Mouse (Mus musculus) stomach, embryonic 15.5 days (tissue): ENCODE measurements around the gene Lmntd2. TPM values are rescaled to one million over a fixed set of nuclear protein-coding genes. Genes with fewer than 3 reads are reported as not detected.

ENCODE experiments used
- ATAC-seq: fragments of 200-750 bp; cut with Nextera tagmentation; 2 replicates; pipeline ENCODE4 v1.8.0; 2017; ENCODE audit warnings: low read depth, moderate number of reproducible peaks, moderate TSS enrichment; ENCODE audit not compliant: insufficient read depth, low FRiP score
- H3K27ac ChIP-seq: fragments of 300-500 bp; sonication (generic); 2 replicates; pipeline ENCODE4 v1.5.1; 2015; ENCODE audit warnings: mild to moderate bottlenecking, inconsistent platforms
- H3K27me3 ChIP-seq: fragments of 300-500 bp; sonication (generic); replicated peaks from 2 replicates; pipeline ENCODE4 v1.6.1; 2015; ENCODE audit warnings: inconsistent platforms
- H3K36me3 ChIP-seq: fragments of 300-500 bp; sonication (generic); 2 replicates; pipeline ENCODE4 v1.6.1; 2015; ENCODE audit warnings: inconsistent platforms
- H3K4me1 ChIP-seq: fragments of 300-500 bp; sonication (generic); 2 replicates; pipeline ENCODE4 v1.6.1; 2015; ENCODE audit warnings: inconsistent platforms
- H3K4me2 ChIP-seq: fragments of 300-500 bp; sonication (generic); 2 replicates; pipeline ENCODE4 v1.6.1; 2015; ENCODE audit warnings: mild to moderate bottlenecking, inconsistent platforms
- H3K4me3 ChIP-seq: fragments of 300-500 bp; sonication (generic); replicated peaks from 2 replicates; pipeline ENCODE4 v1.5.1; 2015; ENCODE audit warnings: inconsistent platforms
- H3K9ac ChIP-seq: fragments of 300-500 bp; sonication (generic); 2 replicates; pipeline ENCODE4 v1.6.1; 2015; ENCODE audit warnings: inconsistent platforms
- H3K9me3 ChIP-seq: fragments of 300-500 bp; sonication (generic); 2 replicates; pipeline ENCODE4 v1.6.1; 2016; ENCODE audit warnings: inconsistent platforms
- WGBS: fragments of 180-500 bp; shearing (Covaris S2); methylation state at CpG from one replicate; pipeline ENCODE4 v1.1.7; 2015; 5-methylcytosine and 5-hydroxymethylcytosine counted together
- polyA plus RNA-seq: library from polyadenylated mRNA; unstranded; fragments of >200 nt; fragmentation: Nextera tagmentation; extraction: Ambion mirVana; gene quantifications from 2 replicates; pipeline ENCODE4 v1.2.1, GENCODE M21; 2015

Lmntd2 gene
- polyA plus RNA-seq, 1 experiment from 2014 or later = 2.8 TPM

DNA sequence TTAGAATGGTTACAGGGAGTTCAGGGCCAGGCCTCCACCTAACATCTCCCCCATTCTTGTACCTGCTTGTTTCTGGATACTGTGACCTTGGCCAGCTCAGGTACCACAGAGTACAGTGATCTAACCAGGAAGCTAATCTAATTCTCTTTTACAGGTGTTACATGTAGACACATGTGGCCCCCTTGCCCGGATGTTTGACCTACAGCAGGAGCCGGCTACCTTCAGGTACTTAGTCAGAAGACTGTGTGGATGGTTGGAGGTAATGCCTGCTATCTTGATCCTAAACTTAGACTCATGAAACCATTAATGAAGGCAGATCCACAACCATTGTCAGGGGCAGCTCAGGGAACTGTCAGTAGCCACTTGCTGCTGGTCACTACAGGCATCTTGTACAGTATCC is 18.1 kb downstream of the Lmntd2 start:
- Histone ChIP-seq H3K4me1 (peaks cover 25% of the 10 kb centered on the region), H3K9ac (no peak overlapping the region), H3K4me2 (no peak overlapping the region), H3K36me3 (peaks cover 15% of the 10 kb centered on the region), H3K4me3 (no peak overlapping the region; the same call in 1 of the 2 replicates), H3K9me3 (no peaks in the 10 kb centered on the region), H3K27me3 (no peaks in the 10 kb centered on the region), H3K27ac (no peak overlapping the region)
- WGBS = 84% methylated on average over 2 of the region's 2 CpGs
- ATAC-seq = no peak

DNA sequence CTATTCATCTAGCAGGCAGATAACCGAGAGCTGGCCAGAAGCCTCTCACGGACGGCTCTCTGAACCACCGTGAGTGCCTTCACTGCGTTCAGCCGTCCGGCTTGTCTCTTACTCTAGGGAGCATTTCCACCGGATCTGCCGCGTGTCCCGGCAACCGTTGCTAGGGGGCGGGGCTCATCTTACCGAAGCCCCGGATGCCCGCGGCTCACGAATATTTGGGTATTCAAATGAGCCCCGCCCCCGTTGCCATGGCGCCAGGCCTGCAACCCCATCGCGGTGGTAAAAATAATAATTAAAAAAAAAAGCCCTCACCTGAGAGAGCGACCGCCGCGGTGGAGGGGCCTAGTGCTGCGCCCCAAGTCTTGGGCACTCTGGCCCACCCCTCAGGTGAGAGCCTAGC is 19.1 kb downstream of the Lmntd2 start:
- Histone ChIP-seq H3K36me3 (peaks cover 24% of the 10 kb centered on the region), H3K4me2 (peak overlapping the region; percentile 98), H3K9me3 (no peaks in the 10 kb centered on the region), H3K27me3 (no peaks in the 10 kb centered on the region), H3K4me1 (peaks cover 25% of the 10 kb centered on the region), H3K4me3 (peak overlapping the region; percentile 92), H3K9ac (peak overlapping the region; percentile 45), H3K27ac (peak overlapping the region; percentile 91)
- WGBS = under 1% methylated on average over 28 of the region's 28 CpGs
- ATAC-seq = no peak

DNA sequence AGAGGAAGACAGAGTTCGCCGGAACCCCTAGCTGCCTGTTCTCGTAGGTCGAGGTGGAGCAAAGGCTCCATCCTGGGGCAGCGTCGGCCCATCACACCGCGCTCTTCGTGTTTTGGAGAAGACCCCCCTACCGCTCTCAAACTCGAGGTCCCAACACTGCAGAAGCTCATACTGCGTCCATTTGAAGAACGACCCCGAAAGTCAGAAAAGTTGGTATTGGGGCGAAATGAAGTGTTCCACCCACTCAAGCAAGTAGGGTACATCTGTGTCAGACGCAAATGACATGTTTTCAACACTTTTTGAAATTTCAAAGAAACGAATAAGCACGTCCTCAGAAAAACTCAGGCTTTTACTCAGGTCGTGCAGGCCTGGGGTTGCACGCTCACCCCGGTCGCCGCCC is 19.5 kb downstream of the Lmntd2 start:
- Histone ChIP-seq H3K4me2 (peak overlapping the region; percentile 98), H3K27ac (peak overlapping the region; percentile 91), H3K4me3 (peak overlapping the region; percentile 92), H3K9me3 (no peaks in the 10 kb centered on the region), H3K27me3 (no peaks in the 10 kb centered on the region), H3K9ac (peak overlapping the region; percentile 45), H3K4me1 (peaks cover 25% of the 10 kb centered on the region), H3K36me3 (peaks cover 28% of the 10 kb centered on the region)
- WGBS = under 1% methylated on average over 23 of the region's 23 CpGs
- no peak for ATAC-seq

DNA sequence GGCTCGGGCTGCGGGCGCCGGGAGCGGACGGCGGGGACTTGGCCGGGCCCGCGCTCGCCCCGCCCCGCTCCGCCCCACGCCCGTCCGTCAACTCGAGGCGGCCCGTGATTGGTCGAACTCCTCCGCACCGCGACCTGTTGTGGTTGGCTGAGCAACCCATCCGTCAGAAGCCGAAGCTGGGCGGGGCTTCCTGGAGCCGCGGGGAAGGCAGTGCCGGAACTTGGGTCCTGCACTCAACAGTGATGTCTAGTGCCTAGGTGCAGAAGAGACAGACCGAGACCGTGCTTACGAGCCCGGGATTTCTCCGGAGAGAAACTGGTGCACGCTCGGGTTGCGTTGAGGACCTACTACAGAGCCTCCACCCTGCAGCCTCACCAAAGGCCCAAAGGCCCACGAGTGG is 19.9 kb downstream of the Lmntd2 start, which contains the start of the genes Hras and Lrrc56:
Gene Hras, minus strand, starts transcription at position 58 of the 400 bp plus-strand sequence.
Gene Lrrc56, plus strand, starts transcription at position 210 of the 400 bp plus-strand sequence.
- Histone ChIP-seq H3K4me3 (peak within 1 kb of the TSS; percentile 92), H3K36me3 (peaks cover 28% of the 10 kb centered on the region), H3K27me3 (no peaks in the 10 kb centered on the region), H3K9ac (peak within 1 kb of the TSS; percentile 92), H3K27ac (peak within 1 kb of the TSS; percentile 91), H3K4me2 (peak within 1 kb of the TSS; percentile 98), H3K4me1 (peaks cover 25% of the 10 kb centered on the region), H3K9me3 (no peaks in the 10 kb centered on the region)
- WGBS = 0% methylated on average over 35 of the region's 39 CpGs
- ATAC-seq = peak; percentile 94

DNA sequence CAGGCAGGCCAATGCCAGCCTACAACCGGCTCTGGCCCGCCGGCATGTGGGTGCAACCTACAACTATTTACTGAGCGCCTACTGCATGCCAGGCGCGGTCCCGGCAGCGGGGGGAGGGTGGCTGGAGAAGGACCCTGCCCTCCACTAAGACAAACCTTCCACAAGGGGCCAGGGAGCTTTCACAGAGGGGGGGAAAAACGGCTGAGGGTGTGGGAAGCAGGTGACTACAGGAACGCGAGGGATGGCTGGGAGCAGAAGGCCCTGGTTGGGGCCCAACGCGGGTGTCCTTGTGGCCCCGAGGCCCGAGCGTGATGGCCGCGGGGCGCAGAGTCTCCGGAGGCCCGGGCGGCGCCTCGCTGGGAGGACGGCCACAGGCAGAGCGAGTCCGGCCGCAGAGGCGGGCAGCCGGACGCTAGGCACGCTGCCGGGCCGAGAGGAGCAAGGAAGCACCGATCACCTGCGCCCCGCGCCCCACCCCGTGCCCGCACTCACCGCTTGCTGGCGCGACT is 20.5 kb downstream of the Lmntd2 start:
- Histone ChIP-seq H3K4me1 (peaks cover 25% of the 10 kb centered on the region), H3K9me3 (no peaks in the 10 kb centered on the region), H3K4me3 (peak overlapping the region; percentile 92), H3K36me3 (peaks cover 28% of the 10 kb centered on the region), H3K4me2 (peak overlapping the region; percentile 91), H3K27me3 (no peaks in the 10 kb centered on the region), H3K27ac (peak overlapping the region; percentile 91), H3K9ac (peak overlapping the region; percentile 92)
- 1% methylated on average over 43 of the region's 43 CpGs for WGBS
- peak; percentile 0; the same call in 1 of the 2 replicates for ATAC-seq

DNA sequence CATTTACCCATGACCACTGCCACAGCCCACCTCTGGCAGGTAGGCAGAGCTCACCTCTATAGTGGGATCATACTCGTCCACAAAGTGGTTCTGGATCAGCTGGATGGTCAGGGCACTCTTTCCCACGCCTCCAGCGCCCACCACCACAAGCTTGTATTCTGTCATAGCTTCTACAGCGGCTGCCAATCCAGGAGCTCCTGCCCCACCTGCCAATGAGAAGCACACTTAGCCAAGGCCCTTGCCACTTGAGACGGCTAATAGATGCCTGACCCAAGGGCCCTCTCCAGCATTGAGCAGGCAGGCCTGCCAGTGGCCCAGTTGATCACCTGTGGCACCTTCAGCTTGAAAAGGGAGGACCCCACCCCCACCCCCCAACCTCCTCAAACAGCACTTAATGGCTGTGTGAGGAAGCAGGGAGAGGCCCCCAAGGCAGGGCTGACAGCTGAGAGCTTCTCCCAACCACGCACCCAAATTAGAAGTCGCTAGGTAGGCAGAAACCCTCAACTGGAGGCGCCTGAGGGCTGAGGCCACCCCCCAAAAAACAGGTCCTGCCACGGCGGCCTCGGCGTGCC is 21.0 kb downstream of the Lmntd2 start:
- no peaks in the 10 kb centered on the region for H3K9me3 ChIP-seq
- H3K4me2 ChIP-seq = peak overlapping the region; percentile 91
- H3K27ac ChIP-seq = peak overlapping the region; percentile 91; the same call in 1 of the 2 replicates
- ATAC-seq = no peak
- 25% methylated on average over 12 of the region's 12 CpGs for WGBS
- peak overlapping the region; percentile 92 for H3K9ac ChIP-seq
- H3K4me1 ChIP-seq = peaks cover 25% of the 10 kb centered on the region
- peaks cover 28% of the 10 kb centered on the region for H3K36me3 ChIP-seq
- peak overlapping the region; percentile 92 for H3K4me3 ChIP-seq
- H3K27me3 ChIP-seq = no peaks in the 10 kb centered on the region

DNA sequence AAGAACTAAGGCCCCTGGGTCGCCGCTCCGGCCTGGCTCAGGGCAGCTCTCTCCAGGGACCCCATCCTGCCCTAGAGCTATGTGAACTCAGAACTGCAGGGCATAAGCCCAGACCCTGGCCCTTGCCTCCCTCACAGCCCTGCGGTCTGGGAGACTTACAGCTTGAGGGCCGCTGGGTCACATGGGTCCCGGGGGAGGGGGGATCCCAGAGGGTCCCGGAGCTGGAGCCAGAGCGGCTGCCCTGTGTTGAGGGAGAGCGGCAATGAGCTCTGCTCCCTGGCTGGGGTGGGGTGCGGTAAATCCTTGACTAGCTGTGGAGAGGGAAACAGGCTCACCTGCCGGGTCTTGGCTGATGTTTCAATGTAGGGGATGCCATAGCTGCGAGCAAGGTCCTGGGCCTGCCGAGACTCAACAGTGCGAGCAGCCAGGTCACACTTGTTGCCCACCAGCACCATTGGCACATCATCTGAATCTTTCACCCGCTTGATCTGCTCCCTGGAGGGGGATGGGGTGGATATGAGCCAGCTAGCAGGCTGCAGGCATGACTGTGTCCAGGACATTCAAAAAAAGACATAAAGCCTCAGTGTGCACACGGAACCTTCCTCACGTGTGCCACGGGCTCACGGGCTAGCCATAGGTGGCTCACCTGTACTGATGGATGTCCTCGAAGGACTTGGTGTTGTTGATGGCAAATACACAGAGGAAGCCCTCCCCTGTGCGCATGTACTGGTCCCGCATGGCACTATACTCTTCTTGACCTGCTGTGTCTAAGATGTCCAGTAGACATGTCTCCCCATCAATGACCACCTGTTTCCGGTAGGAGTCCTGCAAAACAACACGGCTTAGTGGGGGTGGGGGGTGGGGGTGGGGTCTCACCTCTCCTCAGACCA is 21.8 kb downstream of the Lmntd2 start:
- Histone ChIP-seq H3K27ac (no peak overlapping the region), H3K9me3 (no peaks in the 10 kb centered on the region), H3K4me1 (peaks cover 25% of the 10 kb centered on the region), H3K27me3 (no peaks in the 10 kb centered on the region), H3K4me2 (peak overlapping the region; percentile 91), H3K9ac (no peak overlapping the region), H3K36me3 (peaks cover 28% of the 10 kb centered on the region), H3K4me3 (peak overlapping the region; percentile 92)
- ATAC-seq = no peak
- 89% methylated on average over 24 of the region's 24 CpGs for WGBS

DNA sequence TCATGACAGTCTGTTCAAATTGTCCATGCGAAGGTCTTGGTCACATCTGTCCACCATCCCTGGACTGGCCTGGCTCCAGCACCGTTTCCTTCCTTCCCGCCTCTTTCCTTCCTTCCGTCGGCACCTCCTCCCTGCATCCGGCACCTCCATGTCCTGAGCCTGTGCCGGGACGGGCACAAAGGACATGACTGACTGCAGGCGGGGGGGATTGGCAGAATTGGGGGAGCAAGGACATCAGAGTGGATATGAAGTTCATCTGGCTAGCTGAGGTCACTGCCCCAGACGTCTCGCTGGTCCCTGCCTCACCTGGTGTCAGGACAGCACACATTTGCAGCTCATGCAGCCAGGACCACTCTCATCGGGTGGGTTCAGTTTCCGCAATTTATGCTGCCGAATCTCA is 22.8 kb downstream of the Lmntd2 start:
- no peak overlapping the region for H3K4me3 ChIP-seq
- no peak overlapping the region for H3K4me2 ChIP-seq
- H3K36me3 ChIP-seq = peaks cover 28% of the 10 kb centered on the region
- no peak overlapping the region for H3K27ac ChIP-seq
- no peaks in the 10 kb centered on the region for H3K27me3 ChIP-seq
- H3K9ac ChIP-seq = no peak overlapping the region
- ATAC-seq = no peak
- H3K9me3 ChIP-seq = no peaks in the 10 kb centered on the region
- H3K4me1 ChIP-seq = peaks cover 25% of the 10 kb centered on the region
- WGBS = 87% methylated on average over 14 of the region's 14 CpGs

DNA sequence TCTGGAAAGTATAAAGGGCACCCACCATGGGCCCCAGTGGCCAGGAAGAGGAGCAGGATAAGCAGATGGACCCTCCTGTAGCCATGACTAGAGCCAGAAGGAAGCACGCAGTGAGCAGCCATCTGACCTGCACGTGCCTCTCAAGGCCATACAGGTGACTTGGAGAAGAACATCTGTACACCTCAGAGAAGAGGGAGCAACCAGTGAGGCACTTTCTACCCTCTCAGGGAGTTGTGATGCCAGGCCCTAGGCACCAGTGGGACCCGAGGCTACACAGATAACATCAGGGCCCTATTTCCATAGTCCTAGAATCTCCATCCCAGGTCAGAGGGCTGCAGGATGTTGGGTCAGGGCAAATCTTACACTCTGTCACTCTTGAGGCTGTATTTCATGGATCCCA is 23.7 kb downstream of the Lmntd2 start:
- H3K27ac ChIP-seq = no peak overlapping the region
- H3K4me3 ChIP-seq = no peak overlapping the region

DNA sequence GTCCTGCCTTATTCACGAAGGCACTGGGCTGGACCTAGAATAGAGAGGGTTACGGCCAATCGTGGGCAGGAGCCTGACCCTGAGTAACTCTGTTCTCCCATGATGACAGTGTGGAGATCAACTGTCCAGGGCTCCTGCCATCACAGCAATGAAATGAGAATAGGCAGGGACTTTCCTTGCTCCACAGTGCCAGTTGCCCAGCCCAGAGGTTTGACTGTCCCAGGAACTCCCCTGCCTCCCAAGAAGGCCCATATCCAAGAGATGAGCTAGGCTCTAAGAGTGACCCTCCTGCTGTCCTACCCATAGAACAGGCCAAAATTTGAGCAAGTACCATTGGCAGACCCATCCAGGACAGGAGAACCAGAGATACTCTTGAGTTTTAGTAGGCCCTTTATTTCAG is 25.1 kb downstream of the Lmntd2 start:
- no peak for ATAC-seq
- Histone ChIP-seq H3K9me3 (no peaks in the 10 kb centered on the region), H3K27ac (no peak overlapping the region), H3K27me3 (no peaks in the 10 kb centered on the region), H3K4me1 (peaks cover 15% of the 10 kb centered on the region), H3K9ac (no peak overlapping the region), H3K36me3 (peaks cover 28% of the 10 kb centered on the region), H3K4me2 (no peak overlapping the region), H3K4me3 (no peak overlapping the region)
- 94% methylated on average over 3 of the region's 3 CpGs for WGBS

More for the DNA sequence above, 23.7 kb downstream of the Lmntd2 start:
- Histone ChIP-seq H3K4me1 (peaks cover 17% of the 10 kb centered on the region), H3K4me2 (no peak overlapping the region), H3K36me3 (peaks cover 28% of the 10 kb centered on the region), H3K27me3 (no peaks in the 10 kb centered on the region), H3K9ac (no peak overlapping the region), H3K9me3 (no peaks in the 10 kb centered on the region)
- WGBS = 89% methylated on average over 3 of the region's 3 CpGs
- no peak for ATAC-seq

DNA sequence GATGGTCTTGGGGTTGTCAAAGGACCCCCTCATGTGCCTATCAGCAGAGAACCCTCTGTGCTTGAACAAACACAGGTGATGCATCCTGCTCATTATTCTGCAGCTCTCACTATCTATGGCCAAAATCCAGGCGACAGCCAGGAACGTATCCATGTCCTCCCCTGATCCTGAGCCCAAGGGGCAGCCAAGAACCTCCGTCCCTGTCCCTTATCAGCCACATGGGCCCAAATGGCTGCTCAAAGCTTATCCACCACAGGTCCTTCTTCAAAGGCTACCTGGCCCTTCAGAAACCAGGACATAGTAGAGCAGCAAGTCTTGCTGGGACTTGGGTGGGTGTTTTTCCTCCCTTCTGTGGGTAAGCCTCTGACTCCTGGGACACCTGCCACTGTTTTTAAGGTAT is 25.7 kb downstream of the Lmntd2 start:
- WGBS = 70% methylated on average over 3 of the region's 3 CpGs

DNA sequence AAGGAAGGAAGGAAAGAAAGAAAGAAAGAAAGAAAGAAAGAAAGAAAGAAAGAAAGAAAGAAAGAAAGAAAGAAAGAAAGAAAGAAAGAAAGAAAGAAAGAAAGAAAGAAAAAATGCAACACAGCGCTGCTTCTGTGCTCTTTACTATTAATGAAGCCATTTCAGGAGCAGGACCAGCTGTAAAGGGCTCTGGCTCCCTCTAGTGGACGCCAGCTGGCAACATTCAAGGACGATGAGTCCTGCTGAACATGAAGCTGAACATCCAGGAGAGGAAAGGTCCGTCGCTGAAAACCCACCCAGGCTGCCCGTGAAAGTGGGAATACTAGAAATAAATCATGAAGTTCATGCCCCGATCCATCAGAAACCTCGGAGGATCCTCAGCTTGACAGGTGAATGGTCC is 37.7 kb downstream of the Lmntd2 start:
- H3K27ac ChIP-seq = no peak overlapping the region
- peaks cover 6% of the 10 kb centered on the region; the same call in 1 of the 2 replicates for H3K4me1 ChIP-seq
- H3K4me3 ChIP-seq = no peak overlapping the region
- H3K9me3 ChIP-seq = no peaks in the 10 kb centered on the region
- no peaks in the 10 kb centered on the region for H3K27me3 ChIP-seq
- no peak for ATAC-seq
- H3K9ac ChIP-seq = no peak overlapping the region
- no peaks in the 10 kb centered on the region for H3K36me3 ChIP-seq
- no peak overlapping the region for H3K4me2 ChIP-seq
- under 1% methylated on average over 8 of the region's 8 CpGs for WGBS

More for the DNA sequence above, 25.7 kb downstream of the Lmntd2 start:
- H3K9me3 ChIP-seq = no peaks in the 10 kb centered on the region
- no peak for ATAC-seq
- H3K27ac ChIP-seq = no peak overlapping the region
- peaks cover 15% of the 10 kb centered on the region for H3K4me1 ChIP-seq
- no peak overlapping the region for H3K4me2 ChIP-seq
- no peaks in the 10 kb centered on the region for H3K27me3 ChIP-seq
- peaks cover 28% of the 10 kb centered on the region for H3K36me3 ChIP-seq
- H3K4me3 ChIP-seq = no peak overlapping the region
- no peak overlapping the region for H3K9ac ChIP-seq
